Mouse (Mus musculus) embryonic fibroblast, embryonic 13.5 days (primary cell): ENCODE data around the gene Fhit.

Experiments
- CTCF ChIP-seq: IDR thresholded peaks from 2 replicates; pipeline ENCODE4 v1.5.1; 2011; ENCODE audit warnings: mild to moderate bottlenecking, control low read depth, low read length, moderate library complexity, borderline replicate concordance; ENCODE audit not compliant: insufficient read depth
- POLR2A ChIP-seq: IDR thresholded peaks from 2 replicates; pipeline ENCODE4 v1.6.1; 2011; ENCODE audit warnings: low read depth, mild to moderate bottlenecking, control low read depth, low read length, moderate library complexity

- TF ChIP-seq CTCF (no peak), POLR2A (no peak)
Measured at GRCm38 (mm10) chr14:10194130-10194529, 967.7 kb downstream of the Fhit start.
